Mouse (Mus musculus): ENCODE results near the gene Arfgef2.

The Arfgef2 gene

DNA sequence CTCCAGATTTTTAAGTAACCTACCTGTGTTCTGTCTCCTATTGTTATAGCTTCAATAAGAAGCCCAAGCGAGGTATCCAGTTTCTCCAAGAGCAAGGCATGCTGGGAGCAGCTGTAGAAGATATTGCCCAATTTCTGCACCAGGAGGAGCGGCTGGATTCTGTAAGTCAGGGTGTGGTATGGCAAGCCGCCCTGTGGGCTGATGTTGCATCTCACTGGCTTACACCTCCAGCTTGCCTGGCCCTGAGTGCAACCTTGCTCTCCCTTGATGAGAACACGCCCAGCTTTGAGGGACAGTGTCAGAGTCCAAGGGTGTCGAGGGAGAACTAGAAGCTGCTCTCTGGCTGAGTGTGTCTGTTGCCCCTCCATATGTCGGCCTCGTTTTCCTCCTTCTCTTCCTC is 53.8 kb downstream of the Arfgef2 start:
- no peak for DNase-seq (ENCODE audit: low spot score in 2 of 2)

DNA sequence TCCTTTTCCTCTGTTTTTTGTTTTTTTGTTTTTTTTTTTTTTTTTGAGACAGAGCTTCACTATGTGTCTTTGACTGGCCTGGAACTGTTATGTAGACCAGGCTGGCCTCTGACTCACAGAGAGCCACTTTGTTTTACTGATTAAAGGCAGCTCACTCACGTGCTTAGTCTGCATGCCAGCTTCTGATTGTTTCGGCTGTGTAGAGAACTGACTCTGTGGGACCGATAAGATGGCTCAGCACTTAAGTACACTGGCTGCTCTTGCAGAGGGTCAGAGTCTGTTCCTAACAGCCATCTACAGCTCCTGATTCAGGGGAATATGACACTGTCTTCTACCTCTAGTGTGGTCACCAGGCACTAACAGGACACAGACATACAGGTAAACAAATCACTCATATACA is 57.1 kb downstream of the Arfgef2 start:
- no peak for DNase-seq (ENCODE audit: low spot score in 2 of 2)

DNA sequence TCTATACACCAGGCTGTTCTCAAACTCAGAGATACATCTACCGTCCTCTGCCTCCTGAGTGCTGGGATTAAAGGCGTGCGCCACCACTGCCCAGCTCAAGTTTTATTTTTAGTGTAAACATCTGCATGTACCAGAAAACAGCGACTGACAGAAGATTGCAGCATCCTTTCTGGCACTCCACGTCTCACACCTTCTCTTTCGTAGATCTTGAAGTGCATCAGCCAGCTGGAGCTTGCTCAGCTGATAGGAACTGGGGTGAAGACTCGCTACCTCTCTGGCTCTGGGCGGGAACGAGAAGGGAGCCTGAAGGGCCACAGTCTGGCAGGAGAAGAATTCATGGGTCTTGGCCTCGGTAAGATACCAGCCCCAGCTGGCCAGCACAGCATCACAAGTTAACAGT is 60.1 kb downstream of the Arfgef2 start:
- DNase-seq (ENCODE audit: low spot score in 2 of 2) = no peak

DNA sequence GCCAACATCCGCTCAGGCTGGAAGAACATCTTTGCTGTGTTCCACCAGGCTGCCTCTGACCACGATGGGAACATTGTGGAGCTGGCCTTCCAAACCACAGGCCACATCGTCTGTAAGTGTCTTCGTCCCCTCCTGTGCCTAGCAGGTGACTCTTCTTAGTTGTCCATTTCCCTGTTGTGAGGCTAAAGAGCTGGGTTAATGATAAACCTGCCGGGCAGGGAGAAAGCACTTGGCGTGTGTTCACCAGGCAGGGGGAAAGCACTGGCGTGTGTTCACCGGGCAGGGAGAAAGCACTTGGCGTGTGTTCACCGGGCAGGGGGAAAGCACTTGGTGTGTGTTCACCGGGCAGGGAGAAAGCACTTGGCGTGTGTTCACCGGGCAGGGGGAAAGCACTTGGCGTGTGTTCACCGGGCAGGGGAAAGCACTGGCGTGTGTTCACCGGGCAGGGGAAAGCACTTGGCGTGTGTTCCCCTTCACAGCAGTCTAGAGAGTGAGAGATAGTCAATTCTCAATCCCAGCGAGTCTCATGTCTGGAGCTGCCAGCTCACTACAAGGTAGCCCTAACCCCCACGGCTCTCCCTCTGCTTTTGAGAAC is 65.0 kb downstream of the Arfgef2 start:
- no peak for DNase-seq (ENCODE audit: low spot score in 2 of 2)

DNA sequence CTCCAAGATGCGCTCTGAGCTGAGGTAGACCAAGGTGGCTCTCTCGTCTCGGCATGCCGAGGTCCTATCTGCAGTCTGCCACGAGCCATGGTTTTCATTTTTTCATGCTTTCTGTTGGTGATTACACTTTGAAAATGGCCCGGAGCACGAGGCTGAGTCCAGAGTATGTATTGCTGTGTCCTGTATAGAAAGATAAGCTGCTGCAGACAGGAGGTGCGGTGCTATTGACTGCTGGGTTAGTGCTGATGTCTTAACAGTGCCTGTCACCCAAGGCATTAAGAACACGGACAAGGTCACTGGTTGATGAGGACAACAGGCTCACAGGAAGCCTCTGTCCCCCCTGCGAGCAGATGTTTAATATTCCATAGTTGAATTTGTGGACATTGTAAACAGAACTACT is 65.5 kb downstream of the Arfgef2 start:
- no peak for DNase-seq (ENCODE audit: low spot score in 2 of 2)

DNA sequence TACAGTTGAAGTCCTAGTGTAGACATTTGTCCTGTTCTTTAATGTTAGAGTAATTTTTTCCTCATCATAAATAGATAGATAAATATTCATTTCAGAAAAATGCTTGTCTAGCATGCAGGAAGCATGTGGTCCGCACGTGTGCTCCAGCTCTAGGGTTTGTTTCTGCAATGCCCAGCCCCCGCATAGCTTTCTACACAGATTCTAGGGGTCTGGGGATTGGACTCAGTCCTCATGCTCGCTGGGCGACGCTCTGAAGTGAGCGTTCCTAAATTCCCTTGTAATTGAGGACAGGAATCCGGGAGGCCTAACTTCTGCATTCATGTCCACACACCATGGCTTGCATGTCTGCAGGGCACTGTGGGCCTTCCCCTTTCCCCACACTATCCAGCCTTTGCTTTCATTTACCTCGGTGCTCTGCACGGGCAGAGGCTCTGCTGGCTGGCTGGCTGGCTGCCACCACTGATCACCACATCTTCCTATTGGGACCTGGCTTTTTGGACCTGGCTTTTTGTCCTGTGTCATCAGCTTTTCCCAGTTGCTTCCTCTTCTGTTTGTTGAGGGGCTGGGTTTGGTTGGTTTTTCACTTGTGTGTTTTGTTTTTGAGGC is 69.4 kb downstream of the Arfgef2 start:
- no peak for DNase-seq (ENCODE audit: low spot score in 2 of 2)

DNA sequence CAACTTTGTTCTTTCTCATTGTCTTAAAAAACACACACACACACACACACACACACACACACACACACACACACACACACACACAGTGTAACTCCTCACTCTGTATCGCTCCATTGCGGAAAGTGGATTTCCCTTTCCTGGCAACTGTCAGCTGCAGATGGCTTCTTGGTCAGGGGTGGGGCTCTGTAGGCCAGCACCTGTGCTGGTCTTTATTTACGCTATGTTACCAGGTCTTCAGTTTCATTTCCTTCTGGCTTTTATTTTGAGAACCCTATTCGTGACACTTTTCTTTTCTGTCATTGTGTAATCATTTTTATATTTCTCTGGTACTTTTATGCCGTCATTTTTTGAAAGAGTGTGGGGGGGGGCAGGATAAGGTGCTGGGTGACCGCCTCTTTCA is 70.2 kb downstream of the Arfgef2 start:
- DNase-seq (ENCODE audit: low spot score in 2 of 2) = no peak

DNA sequence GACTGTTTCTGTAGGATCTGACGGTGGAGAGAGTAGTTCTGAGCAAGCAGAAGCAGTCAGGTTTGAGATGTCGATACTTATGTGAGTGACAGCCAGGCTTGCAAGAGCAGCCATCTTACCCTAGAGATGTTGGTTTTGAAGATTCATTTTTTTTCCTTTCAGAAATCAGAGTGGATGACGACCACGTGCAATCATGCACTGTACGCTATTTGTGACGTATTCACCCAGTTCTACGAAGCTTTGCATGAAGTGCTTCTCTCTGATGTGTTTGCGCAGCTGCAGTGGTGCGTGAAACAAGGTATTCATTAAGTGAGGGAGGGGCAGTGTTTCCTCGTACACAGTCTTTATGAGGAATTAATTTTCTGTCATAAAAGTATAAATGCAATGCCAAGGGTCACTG is 70.9 kb downstream of the Arfgef2 start:
- DNase-seq (ENCODE audit: low spot score in 2 of 2) = no peak

DNA sequence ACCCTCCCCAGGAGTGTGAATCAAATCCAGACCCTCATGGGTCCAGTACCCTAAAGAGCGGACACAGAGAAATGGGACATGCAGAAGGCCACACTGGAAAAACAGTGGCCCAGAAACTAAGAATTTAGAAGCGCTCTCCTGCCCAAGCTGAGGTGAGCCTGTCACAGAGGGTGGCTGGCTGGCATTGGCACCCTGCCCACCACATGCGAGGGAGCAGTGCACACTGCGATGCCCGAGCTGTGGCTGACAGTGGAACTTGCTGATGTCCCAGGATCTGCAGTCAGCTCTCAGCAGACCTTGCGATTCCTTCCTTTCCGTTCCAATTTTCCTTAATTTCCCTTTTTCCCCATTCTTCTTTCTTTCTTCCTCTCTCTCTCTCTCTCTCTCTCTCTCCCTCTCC is 79.7 kb downstream of the Arfgef2 start:
- no peak for DNase-seq (ENCODE audit: low spot score in 2 of 2)

DNA sequence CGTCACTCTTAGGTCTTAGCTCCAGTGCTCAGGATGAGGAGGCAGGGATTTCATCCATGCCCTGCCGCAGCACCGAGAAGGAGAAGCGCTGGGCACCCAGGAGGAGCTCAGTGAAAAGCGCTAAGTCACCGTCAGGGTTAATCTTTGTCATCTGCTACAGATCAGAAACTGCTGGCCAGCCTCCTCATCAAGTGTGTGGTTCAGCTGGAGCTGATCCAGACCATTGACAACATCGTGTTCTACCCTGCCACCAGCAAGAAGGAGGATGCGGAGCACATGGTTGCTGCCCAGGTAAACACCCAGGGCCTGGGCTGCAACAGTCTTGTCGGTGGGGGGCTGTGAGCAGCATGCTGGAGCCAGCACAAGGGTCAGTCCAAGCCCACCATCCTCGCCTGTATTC is 80.2 kb downstream of the Arfgef2 start:
- DNase-seq (ENCODE audit: low spot score in 2 of 2) = no peak

DNA sequence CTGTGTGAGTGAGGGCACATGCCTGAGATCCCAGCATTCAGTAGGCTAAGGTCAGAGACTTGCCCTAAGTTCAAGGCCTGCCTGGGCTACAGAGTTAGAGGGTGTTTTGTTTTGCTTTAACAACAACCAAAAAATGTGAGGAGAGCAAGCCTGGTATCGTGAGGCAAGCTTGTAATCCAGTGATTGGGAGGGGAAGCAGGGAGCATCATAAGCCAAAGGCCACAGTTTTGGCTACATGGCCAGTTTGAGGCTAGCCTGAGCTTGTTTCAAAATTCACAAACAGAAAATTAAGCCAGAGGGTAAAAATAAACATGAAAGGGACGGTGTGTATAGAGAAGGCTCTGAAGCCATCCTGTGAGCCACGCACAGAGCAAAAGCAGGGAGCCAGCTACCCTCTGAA is 80.8 kb downstream of the Arfgef2 start:
- no peak for DNase-seq (ENCODE audit: low spot score in 2 of 2)

DNA sequence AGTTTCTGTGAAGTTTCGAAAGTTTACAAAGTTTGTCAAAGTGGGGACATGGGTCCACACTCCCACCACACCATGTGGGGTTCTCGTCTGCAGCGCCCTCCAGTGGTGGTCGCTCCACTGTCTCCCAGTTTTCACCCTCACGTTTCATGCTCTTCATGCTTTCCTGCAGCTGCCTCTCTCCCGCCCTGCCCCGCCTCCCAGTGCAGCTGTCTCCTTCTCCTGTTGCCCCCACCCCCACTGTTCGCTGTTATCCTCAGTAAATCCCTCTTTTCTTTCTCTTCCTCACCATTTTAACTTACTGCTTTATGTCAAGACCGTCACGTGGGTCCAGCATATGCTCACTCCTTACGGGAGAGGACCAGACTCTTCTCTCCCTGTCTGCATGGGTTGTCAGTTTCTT is 82.4 kb downstream of the Arfgef2 start:
- DNase-seq (ENCODE audit: low spot score in 2 of 2) = no peak

DNA sequence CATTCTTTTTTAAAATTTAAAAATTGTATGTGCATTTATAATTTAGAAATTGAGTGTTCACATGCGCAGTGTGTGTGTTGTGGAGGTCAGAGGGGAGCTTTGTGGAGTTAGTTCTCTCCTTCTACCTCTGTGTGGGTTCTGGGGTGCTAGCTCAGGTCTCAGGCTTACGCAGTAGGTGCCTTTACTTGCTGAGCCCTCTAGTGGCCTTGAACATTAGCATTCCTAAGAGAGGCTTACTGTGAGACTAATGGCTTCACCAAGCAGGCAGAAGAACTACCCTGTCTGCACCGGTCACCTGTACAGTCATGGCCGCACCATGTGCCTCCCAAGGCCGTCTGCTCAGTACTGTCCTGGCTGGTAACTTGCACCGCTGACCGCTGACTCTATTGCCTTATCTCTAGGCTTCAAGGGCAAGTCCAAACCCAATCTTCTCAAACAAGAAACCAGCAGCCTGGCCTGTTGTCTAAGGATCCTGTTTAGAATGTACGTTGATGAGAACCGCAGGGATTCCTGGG is 86.0 kb downstream of the Arfgef2 start:
- no peak for DNase-seq (ENCODE audit: low spot score in 2 of 2)

DNA sequence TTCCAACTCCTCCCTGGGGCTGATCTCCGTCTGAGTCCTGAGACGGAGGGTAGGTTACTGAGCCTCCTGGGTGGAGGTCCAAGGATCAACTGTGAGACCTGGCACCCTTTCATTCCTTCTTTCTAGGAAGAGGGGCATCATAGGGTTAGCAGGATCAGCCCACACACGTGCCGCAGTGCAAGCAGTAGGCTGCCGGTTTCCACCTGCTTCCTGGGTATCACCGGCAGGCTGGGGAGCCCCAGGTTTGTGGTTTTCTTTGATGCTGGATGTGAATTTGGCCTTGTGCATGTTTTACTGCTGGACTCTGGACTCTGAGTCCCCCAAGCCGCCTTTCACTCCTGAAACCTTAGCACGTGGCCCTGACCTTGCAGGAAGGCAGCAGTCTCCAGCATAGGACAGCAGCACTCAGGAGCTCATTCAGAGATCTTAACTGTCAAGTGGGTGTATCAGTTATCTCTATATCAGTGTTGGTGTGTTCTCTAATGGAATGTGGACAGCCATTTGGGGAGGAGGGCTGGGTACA is 86.8 kb downstream of the Arfgef2 start:
- no peak for DNase-seq (ENCODE audit: low spot score in 2 of 2)

DNA sequence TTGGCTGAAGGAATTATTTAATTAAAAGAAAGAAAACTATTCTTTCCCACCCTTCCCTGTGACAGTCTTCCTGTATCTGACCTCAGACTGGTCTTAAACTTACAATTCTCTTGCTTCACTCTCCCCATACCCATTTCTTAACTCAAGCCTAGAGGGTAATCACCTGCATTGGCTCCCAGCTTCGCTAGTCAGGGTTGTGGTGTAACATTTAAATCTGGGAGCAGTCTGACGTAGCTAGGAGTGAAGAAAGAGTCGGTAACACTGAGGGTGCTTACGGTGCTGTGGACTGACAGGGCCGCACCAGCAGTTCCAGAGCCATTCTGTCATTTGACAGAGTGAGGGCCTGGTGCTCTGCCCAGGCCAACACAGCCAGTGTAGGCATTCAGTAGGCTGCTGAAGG is 87.6 kb downstream of the Arfgef2 start:
- no peak for DNase-seq (ENCODE audit: low spot score in 2 of 2)

DNA sequence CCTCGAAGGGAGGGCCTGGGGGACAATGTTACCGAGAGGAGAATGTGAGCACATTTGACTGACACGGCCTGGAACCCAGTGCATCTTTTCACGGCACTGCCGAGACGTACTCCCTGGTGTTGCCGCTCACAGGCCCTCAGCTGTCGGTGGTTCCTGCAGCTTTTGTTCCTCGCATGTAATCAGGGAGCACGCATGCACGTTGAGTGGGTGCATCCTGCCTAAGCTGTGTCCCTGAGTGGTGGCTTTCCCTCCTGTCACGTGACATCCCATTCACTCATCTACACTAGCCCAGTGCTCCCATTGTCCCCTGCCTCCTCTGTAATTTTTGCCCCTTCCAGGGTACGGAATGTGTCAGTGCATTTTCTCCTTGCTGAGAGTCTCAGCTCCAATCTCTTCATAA is 91.0 kb downstream of the Arfgef2 start:
- no peak for DNase-seq (ENCODE audit: low spot score in 2 of 2)

DNA sequence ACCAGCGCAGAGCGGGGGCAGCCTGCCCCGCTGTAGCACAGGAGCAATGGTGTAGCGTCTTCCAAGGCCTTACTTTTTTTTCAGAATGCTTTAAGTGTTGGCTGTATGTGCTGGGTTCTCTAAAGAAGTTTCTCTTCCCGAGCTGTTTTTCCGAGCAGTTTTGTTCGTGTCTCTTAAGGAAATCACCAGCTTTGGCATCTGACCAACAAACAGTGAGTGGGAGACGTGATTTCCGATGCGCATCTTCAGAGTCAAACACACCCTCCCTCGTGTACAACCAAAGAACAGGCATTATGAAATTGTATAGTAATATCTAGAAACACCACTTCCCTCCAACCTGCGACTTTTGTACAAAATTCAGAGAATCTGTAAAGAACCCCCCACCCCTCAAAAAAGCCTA is 91.6 kb downstream of the Arfgef2 start:
- DNase-seq (ENCODE audit: low spot score in 2 of 2) = no peak

DNA sequence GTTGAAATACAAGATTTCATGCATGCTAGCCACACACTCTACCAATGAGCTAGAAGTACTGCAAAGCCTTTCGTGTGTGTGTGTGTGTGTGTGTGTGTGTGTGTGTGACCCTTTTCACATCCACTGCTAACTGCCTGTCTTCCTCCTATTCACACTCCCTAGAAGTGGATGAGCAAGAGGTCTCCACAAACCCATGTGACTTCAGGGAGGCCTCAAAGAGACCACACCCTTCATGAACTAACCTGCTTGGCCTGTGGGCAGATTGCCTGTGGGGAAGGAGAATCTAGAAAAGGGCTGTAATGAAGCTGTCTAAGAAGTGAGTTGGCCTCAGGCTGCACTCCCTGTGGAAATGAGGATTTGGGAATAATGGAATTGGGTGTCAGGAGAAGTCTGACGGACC is 93.8 kb downstream of the Arfgef2 start:
- DNase-seq (ENCODE audit: low spot score in 2 of 2) = no peak

DNA sequence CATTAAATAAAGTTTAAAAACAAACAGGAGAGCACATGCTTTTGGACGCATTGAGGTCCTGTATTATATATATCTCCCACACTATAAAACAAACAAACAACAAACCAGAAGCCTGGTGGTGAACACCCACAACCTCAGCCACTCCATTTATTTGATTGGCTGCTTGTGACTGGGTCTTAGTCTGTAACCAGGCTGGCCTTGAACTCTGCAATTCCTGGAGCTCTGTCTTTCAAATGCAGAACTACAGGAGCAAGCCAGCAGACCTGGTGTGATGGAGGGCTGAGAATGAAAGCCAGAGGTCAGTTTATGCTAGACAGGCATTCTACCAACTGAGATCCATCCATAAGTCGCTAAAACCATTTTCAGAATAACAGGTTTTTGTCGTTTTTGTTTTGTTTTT is 94.4 kb downstream of the Arfgef2 start:
- no peak for DNase-seq (ENCODE audit: low spot score in 2 of 2)

DNA sequence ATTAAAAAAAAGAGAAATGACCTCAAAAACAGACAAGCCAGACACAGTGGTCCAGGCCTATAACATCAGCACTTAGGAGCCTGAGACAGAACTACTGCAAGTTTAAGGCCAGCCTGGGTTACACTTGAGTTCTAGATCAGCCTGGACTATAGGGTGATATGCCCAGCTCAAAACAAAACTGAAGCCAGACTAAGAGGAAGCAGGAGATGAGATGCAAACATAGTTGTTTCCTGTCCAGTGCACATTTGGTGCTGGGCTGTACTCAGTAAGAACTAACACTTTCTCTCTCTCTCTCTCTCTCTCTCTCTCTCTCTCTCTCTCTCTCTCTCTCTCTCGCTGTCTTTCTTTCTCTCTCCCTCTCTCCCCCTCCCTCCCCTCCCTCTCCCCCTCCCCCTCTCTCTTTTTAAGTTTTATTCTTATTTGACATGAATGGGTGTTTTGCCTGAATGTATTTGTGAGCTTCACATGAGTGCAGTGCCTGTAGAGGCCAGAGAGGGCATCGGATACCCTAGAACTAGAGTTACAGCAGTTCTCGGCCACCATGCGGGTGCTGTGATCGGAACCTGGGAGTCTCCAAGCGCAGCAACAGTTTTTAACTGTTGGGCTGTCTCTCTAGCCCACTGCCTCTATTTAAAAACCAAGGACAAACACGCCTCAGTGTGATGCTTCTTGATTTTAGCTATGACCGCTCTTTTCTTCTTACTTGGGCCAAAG is 95.6 kb downstream of the Arfgef2 start:
- no peak for DNase-seq (ENCODE audit: low spot score in 2 of 2)

DNA sequence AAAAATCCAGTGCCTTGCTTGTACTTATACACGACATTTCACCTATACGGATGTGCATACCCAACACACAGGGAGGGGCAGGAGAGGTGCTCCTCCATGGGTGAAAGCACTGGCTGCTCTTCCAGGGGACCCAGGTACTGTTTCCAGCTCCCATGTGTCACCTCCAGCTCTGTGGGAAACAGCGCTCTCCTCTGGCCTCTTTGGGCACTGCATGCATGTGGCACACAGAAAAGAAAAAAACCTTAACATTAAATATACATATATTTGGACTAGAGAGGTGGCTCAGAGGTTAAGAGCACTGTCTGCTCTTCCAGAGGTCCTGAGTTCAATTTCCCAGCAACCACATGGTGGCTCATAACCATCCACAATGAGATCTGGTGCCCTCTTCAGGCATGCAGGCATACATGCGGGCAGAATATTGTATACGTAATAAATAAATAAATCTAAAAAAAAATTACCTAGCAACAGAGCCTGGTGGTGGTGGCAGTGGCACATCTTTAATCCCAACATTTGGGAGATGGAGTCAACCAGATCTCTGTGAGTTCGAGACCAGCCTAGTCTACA is 98.4 kb downstream of the Arfgef2 start:
- DNase-seq (ENCODE audit: low spot score in 2 of 2) = no peak

DNA sequence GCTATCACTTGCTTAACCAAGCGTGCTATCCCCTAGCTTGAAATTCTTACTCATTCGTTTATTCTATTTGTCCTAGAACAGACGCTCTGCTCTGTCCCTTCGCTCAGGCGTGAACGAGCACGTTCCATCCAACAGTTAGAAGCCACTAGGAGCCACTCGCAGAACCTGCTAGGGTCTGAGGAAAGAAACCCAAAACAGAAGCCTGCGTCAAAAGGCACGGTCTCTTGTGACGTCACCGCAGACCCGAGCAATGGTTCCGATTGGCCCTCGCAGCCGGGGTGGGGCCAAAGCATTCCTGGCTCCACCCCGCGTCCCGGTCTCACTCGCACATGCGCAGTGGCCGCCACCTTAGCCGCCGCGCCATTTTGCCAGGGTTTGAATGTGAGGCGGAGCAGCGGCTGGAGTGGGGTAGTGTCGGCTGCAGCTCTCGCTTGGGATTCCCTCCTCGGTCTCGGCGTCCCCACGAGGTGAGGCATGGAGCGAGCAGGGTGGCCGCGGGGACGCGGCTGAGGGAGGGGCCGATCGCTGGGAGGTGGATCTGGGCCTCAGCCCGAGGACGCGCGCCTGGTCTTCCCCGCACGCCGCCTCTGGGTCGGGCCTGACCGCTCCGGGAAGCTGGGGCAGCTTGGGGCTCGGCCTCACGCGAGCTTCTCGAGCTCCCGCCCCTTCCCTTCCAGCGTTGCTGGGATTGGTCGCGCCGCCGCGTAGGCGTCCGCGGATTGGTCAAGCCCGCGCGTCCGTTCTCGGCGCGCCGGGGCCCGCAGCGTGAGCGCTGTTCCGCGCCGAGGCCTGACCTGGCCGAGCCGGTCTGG is 100.5 kb downstream of the Arfgef2 start, which contains the start of gene Cse1l:
TSS of gene Cse1l (plus strand) at position 330 of the 812 bp plus-strand sequence.
- peak; percentile 98 to 100 for DNase-seq (ENCODE audit: low spot score in 2 of 2)

Data from spleen, postnatal 4 days (tissue).